Mouse (Mus musculus) forebrain, postnatal 0 days (tissue): ENCODE measurements around the gene Fam81a. TPM values are rescaled to one million over a fixed set of nuclear protein-coding genes. Genes with fewer than 3 reads are reported as not detected.

Experiments
- ATAC-seq: fragments of 200-750 bp; cut with Nextera tagmentation; 2 replicates; pipeline ENCODE4 v1.8.0; 2017; ENCODE audit warnings: mild to moderate bottlenecking, moderate library complexity
- DNase-seq: peaks from one replicate; pipeline ENCODE4 v3.0.0-alpha.2; 2015
- H3K27ac ChIP-seq: fragments of 300-500 bp; sonication (generic); 2 replicates; pipeline ENCODE4 v1.5.1; 2014; ENCODE audit warnings: low read depth, mild to moderate bottlenecking, antibody characterized with exemption, low read length, moderate library complexity, mixed read lengths
- H3K27me3 ChIP-seq: fragments of 300-500 bp; sonication (generic); 2 replicates; pipeline ENCODE4 v1.6.1; 2014; ENCODE audit warnings: mild to moderate bottlenecking, low read length, mixed read lengths; ENCODE audit not compliant: insufficient read depth
- H3K36me3 ChIP-seq: fragments of 300-500 bp; sonication (generic); 2 replicates; pipeline ENCODE4 v1.6.1; 2014; ENCODE audit warnings: mild to moderate bottlenecking, moderate library complexity; ENCODE audit not compliant: insufficient read depth
- H3K4me1 ChIP-seq: fragments of 300-500 bp; sonication (generic); 2 replicates; pipeline ENCODE4 v1.6.1; 2014; ENCODE audit warnings: antibody characterized with exemption; ENCODE audit not compliant: insufficient read depth
- H3K4me2 ChIP-seq: fragments of 300-500 bp; sonication (generic); 2 replicates; pipeline ENCODE4 v1.6.1; 2014; ENCODE audit warnings: low read depth, mild to moderate bottlenecking, moderate library complexity
- H3K4me3 ChIP-seq: fragments of 300-500 bp; sonication (generic); 2 replicates; pipeline ENCODE4 v1.5.1; 2014; ENCODE audit warnings: low read depth, low read length, mixed read lengths
- H3K9ac ChIP-seq: fragments of 300-500 bp; sonication (generic); 2 replicates; pipeline ENCODE4 v1.6.1; 2014; ENCODE audit warnings: mild to moderate bottlenecking
- H3K9me3 ChIP-seq: fragments of 300-500 bp; sonication (generic); 2 replicates; pipeline ENCODE4 v1.6.1; 2016; ENCODE audit warnings: low read length
- CTCF ChIP-seq: sonication (generic); IDR thresholded peaks from 2 replicates; pipeline ENCODE4 v1.5.1; 2016; ENCODE audit warnings: antibody characterized with exemption, control low read depth, low read depth
- WGBS: fragments of 180-500 bp; shearing (Covaris S2); extraction: QIAGEN DNeasy Blood & Tissue Kit; methylation state at CpG from one replicate; pipeline ENCODE4 v1.1.7; 2014; 5-methylcytosine and 5-hydroxymethylcytosine counted together
- polyA plus RNA-seq: library from polyadenylated mRNA; unstranded; fragments of >200 nt; fragmentation: Nextera tagmentation; extraction: Ambion mirVana; gene quantifications from 2 replicates; pipeline ENCODE4 v1.2.1, GENCODE M21; 2015
- total RNA-seq: library from RNA; depleted of rRNA; stranded (reverse); fragments of >200 nt; gene quantifications from 2 replicates; pipeline ENCODE4 v1.2.3, GENCODE M21; 2014

Gene Fam81a
- total and polyA plus RNA-seq, 2 experiments from 2014 or later, result 25.6 to 29.4 TPM

- WGBS, result 42% methylated on average over 6 of the region's 6 CpGs
- DNase-seq (no peak), ATAC-seq (no peak)
- no peaks in the 10 kb centered on the region for H3K36me3 ChIP-seq
- no peaks in the 10 kb centered on the region for H3K27me3 ChIP-seq
- no peaks in the 10 kb centered on the region for H3K9me3 ChIP-seq
- H3K4me2 ChIP-seq, result no peak overlapping the region
- H3K4me1 ChIP-seq, result no peaks in the 10 kb centered on the region
- no peak overlapping the region for H3K4me3 ChIP-seq
- H3K9ac ChIP-seq, result no peak overlapping the region
- TF ChIP-seq CTCF, result no peak
- H3K27ac ChIP-seq, result no peak overlapping the region
These were observed 93.5 kb downstream of the Fam81a start for GRCm38 (mm10) chr9:70048751-70049415.

GRCm38 (mm10) chr9:70048280-70048679, 94.1 kb downstream of the Fam81a start:
- no peaks in the 10 kb centered on the region for H3K36me3 ChIP-seq
- DNase-seq (no peak), ATAC-seq (no peak)
- no peaks in the 10 kb centered on the region for H3K27me3 ChIP-seq
- no peak overlapping the region for H3K27ac ChIP-seq
- no peaks in the 10 kb centered on the region for H3K9me3 ChIP-seq
- H3K4me2 ChIP-seq, result no peak overlapping the region
- no peak overlapping the region for H3K4me3 ChIP-seq
- 22% methylated on average over 5 of the region's 5 CpGs for WGBS
- TF ChIP-seq CTCF, result no peak
- H3K4me1 ChIP-seq, result no peaks in the 10 kb centered on the region
- no peak overlapping the region for H3K9ac ChIP-seq

- ATAC-seq (no peak), DNase-seq (no peak)
- H3K27me3 ChIP-seq, result no peaks in the 10 kb centered on the region
- no peak overlapping the region for H3K4me2 ChIP-seq
- no peak for TF ChIP-seq CTCF
- H3K27ac ChIP-seq, result no peak overlapping the region
- no peak overlapping the region for H3K4me3 ChIP-seq
- no peak overlapping the region for H3K9ac ChIP-seq
- no peaks in the 10 kb centered on the region for H3K9me3 ChIP-seq
- H3K36me3 ChIP-seq, result no peaks in the 10 kb centered on the region
- WGBS, result 66% methylated on average over 3 of the region's 3 CpGs
- H3K4me1 ChIP-seq, result no peaks in the 10 kb centered on the region
These were observed 94.5 kb downstream of the Fam81a start for GRCm38 (mm10) chr9:70047839-70048238.

DNA sequence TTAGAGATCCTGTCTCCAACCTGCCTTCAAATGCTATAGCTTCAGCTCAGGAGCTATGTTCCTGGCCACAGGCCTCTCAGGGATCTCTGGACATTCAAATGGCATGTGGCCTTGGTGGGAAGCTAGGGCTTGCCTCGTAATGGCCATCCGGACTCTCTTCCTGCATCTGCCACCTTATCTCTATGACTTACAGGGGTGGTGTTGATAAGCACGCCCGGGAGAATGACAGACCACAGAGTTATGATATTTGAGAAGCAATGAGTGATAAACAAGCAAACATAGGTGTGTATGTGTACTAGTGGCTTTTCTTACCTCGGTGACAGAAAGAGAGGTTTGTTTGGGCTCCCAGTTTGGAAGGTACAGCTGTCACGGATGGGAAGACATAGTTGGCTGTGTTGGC, 96.1 kb downstream of the Fam81a start:
- Histone ChIP-seq H3K36me3 (no peaks in the 10 kb centered on the region), H3K4me2 (no peak overlapping the region), H3K9me3 (no peaks in the 10 kb centered on the region), H3K4me3 (no peak overlapping the region), H3K9ac (no peak overlapping the region), H3K27ac (no peak overlapping the region), H3K4me1 (no peaks in the 10 kb centered on the region), H3K27me3 (no peaks in the 10 kb centered on the region)
- TF ChIP-seq CTCF, result no peak
- WGBS, result 90% methylated on average over 6 of the region's 6 CpGs
- DNase-seq (no peak), ATAC-seq (no peak)

- no peak for ATAC-seq
- Histone ChIP-seq H3K9ac (no peak overlapping the region), H3K4me2 (no peak overlapping the region), H3K4me1 (no peaks in the 10 kb centered on the region), H3K27ac (no peak overlapping the region), H3K9me3 (no peaks in the 10 kb centered on the region), H3K36me3 (no peaks in the 10 kb centered on the region), H3K27me3 (no peaks in the 10 kb centered on the region), H3K4me3 (no peak overlapping the region)
- DNase-seq, result no peak
- no peak for TF ChIP-seq CTCF
- 81% methylated on average over 2 of the region's 2 CpGs for WGBS
These were observed 97.5 kb downstream of the Fam81a start for GRCm38 (mm10) chr9:70044865-70045264.

- Histone ChIP-seq H3K4me3 (no peak overlapping the region), H3K4me1 (no peaks in the 10 kb centered on the region), H3K9me3 (no peaks in the 10 kb centered on the region), H3K27ac (no peak overlapping the region), H3K27me3 (no peaks in the 10 kb centered on the region), H3K4me2 (no peak overlapping the region), H3K36me3 (no peaks in the 10 kb centered on the region), H3K9ac (no peak overlapping the region)
- ATAC-seq (no peak), DNase-seq (no peak)
- WGBS, result 75% methylated on average over 1 of the region's 1 CpGs
- TF ChIP-seq CTCF, result no peak
These were observed 99.4 kb downstream of the Fam81a start for GRCm38 (mm10) chr9:70042935-70043334.

DNA sequence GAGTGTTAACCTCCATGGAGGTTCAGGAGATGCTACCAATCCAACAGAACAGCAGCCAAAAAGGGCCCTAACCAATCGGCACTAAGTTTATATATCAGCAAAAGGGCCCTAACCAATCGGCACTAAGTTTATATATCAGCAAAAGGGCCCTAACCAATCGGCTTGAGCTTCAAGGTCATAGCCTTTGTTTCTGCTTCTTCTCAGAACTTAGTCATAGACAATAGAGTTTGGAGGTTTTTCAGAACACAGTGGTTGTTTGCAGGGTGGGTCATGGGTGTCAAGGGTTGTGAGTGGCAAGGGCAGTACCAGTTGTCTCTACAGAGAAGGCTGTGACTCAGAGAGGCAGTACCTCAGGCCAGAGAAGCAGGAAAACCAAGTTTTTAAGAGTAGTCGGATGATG, 100.2 kb downstream of the Fam81a start:
- H3K9me3 ChIP-seq, result no peaks in the 10 kb centered on the region
- H3K27me3 ChIP-seq, result no peaks in the 10 kb centered on the region
- TF ChIP-seq CTCF, result no peak
- 94% methylated on average over 4 of the region's 4 CpGs for WGBS
- no peak overlapping the region for H3K9ac ChIP-seq
- no peak overlapping the region for H3K4me2 ChIP-seq
- no peak overlapping the region for H3K27ac ChIP-seq
- no peaks in the 10 kb centered on the region for H3K4me1 ChIP-seq
- DNase-seq (no peak), ATAC-seq (no peak)
- H3K36me3 ChIP-seq, result no peaks in the 10 kb centered on the region
- H3K4me3 ChIP-seq, result no peak overlapping the region

GRCm38 (mm10) chr9:70040570-70040969, 101.8 kb downstream of the Fam81a start:
- TF ChIP-seq CTCF, result no peak
- Histone ChIP-seq H3K4me3 (no peak overlapping the region), H3K27me3 (no peaks in the 10 kb centered on the region), H3K9ac (no peak overlapping the region), H3K36me3 (no peaks in the 10 kb centered on the region), H3K4me1 (no peaks in the 10 kb centered on the region), H3K4me2 (no peak overlapping the region), H3K27ac (no peak overlapping the region), H3K9me3 (no peaks in the 10 kb centered on the region)
- 90% methylated on average over 11 of the region's 11 CpGs for WGBS
- no peak for DNase-seq
- ATAC-seq, result no peak
